Mouse (Mus musculus): ENCODE measurements around the gene Gm498. TPM values are rescaled to one million over a fixed set of nuclear protein-coding genes. Genes with fewer than 3 reads are reported as not detected.

Gm498 gene
- polyA plus RNA-seq, 1 experiment from 2014 or later = not detected

GRCm38 (mm10) chr7:143942941-143943691 lies 76.5 kb downstream of the Gm498 start:
- peak; percentile 60 for ATAC-seq
- CTCF ChIA-PET = interaction anchor here (1.0 to 3.1 kb wide), 3 partner anchors 12 to 35 kb away, joined by 3 to 13 read pairs (median 3); no protein-coding TSS in a partner anchor
- TF ChIP-seq CTCF (IDR thresholded peaks at IDR 0.05) = no peak
- POLR2A ChIA-PET = interaction anchor here (0.6 to 1.1 kb wide), 3 partner anchors 9 to 37 kb away, joined by 4 to 5 read pairs (median 4); no protein-coding TSS in a partner anchor
- DNase-seq (ENCODE audit: low read depth, low spot score) = peak; percentile 77
- no peaks in the 10 kb centered on the region for H3K27me3 ChIP-seq
- in situ Hi-C loops (cut with MboI; ENCODE audit: low pct_unique_long_range_greater_than_20kb) = no loop called here

GRCm38 (mm10) chr7:143944421-143944980 lies 77.9 kb downstream of the Gm498 start:
- ATAC-seq = no peak
- TF ChIP-seq CTCF (IDR thresholded peaks at IDR 0.05) = no peak
- no peaks in the 10 kb centered on the region for H3K27me3 ChIP-seq
- ChIA-PET POLR2A (no interaction called here), CTCF (interaction anchor here (1.2 to 3.1 kb wide), 2 partner anchors 37 to 128 kb away, joined by 5 to 13 read pairs; no protein-coding TSS in a partner anchor)
- no peak for DNase-seq (ENCODE audit: low read depth, low spot score)
- in situ Hi-C loops (cut with MboI; ENCODE audit: low pct_unique_long_range_greater_than_20kb) = no loop called here

Other genes with a start within 250 kb of the Gm498 start
- gene Tnfrsf26, start 238.1 kb upstream of the Gm498 start, polyA plus RNA-seq (2021) = 0.06 TPM
- 39.1 TPM for gene Tnfrsf22, start 217.2 kb upstream of the Gm498 start, polyA plus RNA-seq (2021)
- gene Tnfrsf23, start 181.0 kb upstream of the Gm498 start, polyA plus RNA-seq (2021) = 20.6 TPM
- 50.0 TPM for gene Osbpl5, start 109.9 kb upstream of the Gm498 start, polyA plus RNA-seq (2021)
- not detected for gene Mrgprg, start 99.8 kb upstream of the Gm498 start, polyA plus RNA-seq (2021)
- gene Mrgpre, start 82.3 kb upstream of the Gm498 start, polyA plus RNA-seq (2021) = 5.1 TPM
- gene Nadsyn1, start 44.0 kb upstream of the Gm498 start, polyA plus RNA-seq (2021) = 23.5 TPM
- 45.7 TPM for gene Dhcr7, start 43.7 kb upstream of the Gm498 start, polyA plus RNA-seq (2021)
- gene Shank2, start 135.1 kb downstream of the Gm498 start, polyA plus RNA-seq (2021) = 7.4 TPM